Mouse (Mus musculus): ENCODE measurements around the gene 1700057G04Rik. TPM values are rescaled to one million over a fixed set of nuclear protein-coding genes. Genes with fewer than 3 reads are reported as not detected.
"Not testable (repeated sequence)": the region's sequence is repeated elsewhere in the genome, so short reads cannot be mapped to it uniquely, and the experiment has no call there.

1700057G04Rik gene
- total RNA-seq, 2 experiments from 2014 or later: not detected

DNA sequence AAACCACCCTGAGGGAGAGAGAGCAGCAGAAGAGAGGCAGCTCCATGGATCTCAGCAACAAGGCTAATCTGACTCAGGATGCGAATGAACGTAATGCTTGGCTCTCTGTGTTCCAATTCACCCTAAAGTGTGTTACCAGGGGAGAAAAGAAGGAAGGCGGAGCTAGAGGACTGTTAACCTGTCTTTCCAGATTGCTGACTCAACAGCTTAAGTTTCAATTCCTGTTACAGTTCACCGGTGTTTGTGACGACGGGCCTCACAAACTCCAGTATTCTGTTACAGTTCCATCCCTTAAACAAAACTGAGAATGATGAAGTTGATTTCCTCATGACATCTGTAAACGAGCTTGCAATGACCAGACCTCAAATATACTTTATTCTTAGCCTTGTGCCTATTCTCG is 4.1 kb upstream of the 1700057G04Rik start:
- no peak for DNase-seq

DNA sequence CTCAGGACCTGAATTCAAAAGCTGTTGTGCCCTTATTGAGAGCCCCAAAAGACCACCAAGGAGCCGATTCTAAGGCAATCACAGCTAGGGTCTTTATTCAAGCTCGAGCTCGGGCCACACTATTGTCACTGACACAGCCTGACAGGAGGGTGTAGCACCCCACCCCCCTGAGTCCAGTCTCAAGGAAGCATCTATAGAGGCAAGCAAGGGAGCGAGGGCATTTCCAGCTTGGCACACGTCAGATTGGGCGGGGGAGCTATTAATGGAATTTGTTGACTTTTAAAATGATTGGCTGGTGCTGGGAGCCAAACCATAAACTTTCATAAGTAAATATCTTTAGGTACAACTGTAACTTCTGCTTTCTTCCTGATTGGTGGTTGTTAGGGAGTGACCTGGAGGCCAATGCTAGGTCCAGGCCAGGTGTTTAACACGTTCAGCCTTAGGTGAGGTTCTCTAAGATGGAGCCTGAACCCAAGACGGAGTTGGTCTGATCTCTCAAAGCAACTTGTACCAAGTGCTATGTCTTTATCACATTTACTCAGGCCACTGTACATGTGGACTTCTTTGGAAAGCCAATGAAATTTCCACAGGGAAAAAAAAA is 3.5 kb upstream of the 1700057G04Rik start:
- DNase-seq: no peak

DNA sequence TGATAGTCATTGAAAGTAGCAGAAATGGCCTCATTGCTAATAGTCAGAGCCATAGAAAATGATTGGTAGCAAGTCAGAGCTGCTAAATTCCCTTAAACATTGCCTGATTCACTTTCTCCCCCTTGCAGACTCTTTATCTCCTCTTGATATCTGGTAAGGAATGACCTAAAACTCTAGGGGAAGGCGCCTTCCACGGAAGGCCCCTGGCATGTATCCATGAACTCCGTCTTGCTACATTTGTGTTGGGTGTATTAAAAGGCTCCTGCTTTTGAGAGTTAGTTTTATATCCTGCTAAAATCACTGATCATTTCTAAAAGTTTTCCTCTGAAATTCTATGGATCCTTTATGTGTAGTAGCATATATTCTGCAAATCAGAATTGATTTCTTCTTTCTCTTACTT is 7.6 kb downstream of the 1700057G04Rik start:
- no peak for DNase-seq

DNA sequence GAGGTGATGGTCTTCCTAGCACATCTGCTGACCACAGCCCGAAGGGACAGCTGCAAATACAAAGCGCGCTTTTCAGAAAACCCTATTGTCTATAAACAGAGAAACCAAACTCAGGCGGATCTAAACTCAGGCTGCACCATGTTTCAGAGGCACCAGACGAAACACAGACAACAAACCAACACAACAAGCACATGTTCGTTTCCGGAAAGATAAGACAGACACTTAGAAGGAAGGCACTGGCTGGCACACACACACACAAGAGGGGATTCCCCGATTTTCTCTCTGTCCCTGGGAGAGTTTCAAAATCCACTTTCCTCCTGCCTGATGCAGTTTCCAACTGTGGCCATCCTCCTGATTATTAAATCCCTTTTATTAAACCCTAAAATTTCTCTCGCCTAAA is 16.8 kb downstream of the 1700057G04Rik start:
- DNase-seq: not testable (repeated sequence)

DNA sequence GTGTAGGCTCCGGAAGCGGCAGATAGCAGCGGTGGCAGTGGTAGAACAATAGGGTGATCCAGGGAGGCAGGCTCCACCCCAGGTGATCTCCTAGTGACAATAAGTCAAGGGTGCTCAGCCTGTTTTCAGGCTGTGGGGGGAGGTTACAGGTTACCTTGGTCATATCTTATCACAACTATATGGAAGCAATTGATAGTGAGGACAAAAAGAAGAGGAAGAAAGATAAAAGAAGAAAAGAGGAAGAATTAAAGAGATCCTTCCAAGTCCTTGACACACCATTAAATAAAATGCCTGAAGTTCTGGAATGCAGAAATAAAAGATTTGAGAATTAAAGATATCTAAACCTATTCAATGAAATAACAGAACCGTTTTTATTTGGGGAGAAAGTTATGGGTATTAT is 17.6 kb downstream of the 1700057G04Rik start:
- DNase-seq: no peak

DNA sequence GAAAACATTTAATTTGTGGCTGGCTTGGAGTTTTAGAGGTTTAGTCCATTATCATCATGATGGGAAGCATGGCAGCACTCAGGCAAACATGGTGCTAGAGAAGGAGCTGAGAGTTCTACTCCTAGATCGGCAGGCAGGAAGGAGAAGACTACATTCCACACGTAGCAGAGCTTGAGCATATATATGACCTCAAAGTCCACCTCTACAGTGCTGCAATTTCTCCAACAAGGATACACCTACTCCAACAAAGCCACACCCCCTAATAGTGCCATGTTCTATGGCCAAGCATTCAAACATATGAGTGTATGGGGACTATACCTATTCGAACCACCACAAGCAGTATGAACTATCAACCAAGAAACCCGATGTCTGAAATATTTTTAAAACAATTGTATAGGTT is 22.2 kb downstream of the 1700057G04Rik start:
- no peak for DNase-seq

DNA sequence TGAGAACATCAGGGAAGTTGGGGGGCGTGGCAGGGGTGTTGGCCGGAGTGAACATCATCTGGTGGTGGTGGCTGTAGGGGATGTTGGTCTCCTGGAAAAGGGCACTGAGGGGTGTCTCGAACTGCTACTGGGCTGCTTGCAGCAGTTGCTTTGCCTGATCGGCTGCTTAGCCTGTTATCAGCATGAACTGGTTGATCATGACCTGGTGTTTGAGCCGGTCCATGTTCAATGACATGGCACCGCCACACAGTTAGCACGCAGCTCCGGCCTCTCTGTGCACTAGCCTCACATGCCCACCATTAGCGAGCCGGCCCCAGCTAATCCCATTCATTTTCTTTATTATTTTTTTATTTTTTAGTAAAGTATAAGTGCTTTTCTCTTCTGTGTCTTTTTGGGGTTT is 25.7 kb downstream of the 1700057G04Rik start:
- DNase-seq: no peak

DNA sequence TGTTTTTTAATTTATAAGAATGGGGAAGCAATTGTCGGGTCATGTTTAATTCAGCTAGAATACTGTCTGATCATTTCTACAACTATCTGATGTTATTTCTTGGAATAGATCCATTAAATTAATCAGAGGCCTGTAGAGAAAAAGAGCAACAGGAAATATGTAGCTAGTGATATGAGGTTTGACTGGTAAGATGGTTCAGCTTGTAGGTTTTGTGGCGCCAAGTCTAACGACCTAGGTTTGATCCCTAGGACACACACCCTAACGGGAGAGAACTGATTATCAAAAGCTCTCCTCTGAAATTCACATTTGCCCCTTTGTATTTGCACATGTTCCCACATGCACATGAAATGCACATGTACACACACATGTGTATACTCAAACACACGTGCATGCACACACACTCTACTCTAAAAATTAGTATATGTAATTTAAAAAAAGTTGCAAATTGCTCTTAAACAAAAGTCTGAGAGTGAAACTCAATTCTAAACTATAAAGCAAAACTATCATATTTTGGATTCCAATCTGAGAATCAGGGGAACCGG is 26.2 kb downstream of the 1700057G04Rik start:
- DNase-seq: no peak

DNA sequence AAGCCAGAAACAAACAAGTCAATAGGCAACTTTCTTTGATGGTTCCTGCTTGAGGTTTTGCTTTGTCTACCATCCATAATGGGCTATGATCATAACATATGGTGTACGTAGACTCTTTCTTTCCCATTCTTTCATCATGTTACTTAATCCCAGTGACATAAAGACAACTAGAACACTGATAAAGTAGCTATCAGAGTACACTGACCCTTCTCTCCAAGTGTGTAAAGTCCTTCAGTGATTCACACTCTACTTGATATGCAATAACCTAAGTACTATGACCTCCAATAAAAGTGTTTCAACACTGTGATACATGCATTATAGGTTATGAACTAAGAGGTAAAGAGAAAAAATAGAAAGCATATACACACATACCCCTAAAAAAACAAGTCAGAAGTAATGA is 27.9 kb downstream of the 1700057G04Rik start:
- no peak for DNase-seq

DNA sequence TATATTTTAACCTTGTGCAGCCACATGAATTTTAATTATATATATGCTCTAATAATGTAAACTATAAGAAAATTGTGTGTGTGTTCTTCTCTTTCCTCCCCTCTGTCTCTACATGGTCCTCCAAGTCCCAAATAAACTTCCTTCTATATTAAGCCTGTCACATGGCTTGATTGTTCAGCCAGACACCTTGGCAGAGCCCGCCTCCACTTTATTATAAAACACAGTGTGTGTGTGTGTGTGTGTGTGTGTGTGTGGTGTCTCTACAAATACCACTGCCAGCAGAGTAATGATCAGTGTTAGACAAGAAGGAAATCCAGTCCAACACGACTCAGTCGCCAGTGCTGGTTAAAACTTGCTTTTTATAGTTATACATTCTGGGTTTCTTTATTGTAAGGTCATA is 28.5 kb downstream of the 1700057G04Rik start:
- DNase-seq: peak; percentile 45

DNA sequence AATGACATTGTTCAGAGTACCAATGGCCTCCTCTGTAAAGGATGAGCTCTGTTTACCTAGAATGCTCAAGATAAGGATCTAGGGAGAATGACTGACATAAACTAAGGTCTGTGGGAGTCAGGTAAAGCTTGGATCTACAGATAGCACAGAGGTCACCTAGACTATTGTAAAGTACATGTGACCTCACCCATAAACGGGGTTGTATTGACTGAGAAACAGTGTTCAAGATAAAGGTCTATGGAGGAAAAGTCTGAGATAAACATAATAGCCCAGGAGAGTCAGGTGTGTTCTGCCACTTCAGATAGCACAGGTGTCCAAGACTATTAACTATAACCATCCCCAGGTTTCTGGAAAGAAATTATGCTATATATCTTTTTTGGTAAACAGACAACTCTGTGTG is 29.8 kb downstream of the 1700057G04Rik start:
- no peak for DNase-seq

DNA sequence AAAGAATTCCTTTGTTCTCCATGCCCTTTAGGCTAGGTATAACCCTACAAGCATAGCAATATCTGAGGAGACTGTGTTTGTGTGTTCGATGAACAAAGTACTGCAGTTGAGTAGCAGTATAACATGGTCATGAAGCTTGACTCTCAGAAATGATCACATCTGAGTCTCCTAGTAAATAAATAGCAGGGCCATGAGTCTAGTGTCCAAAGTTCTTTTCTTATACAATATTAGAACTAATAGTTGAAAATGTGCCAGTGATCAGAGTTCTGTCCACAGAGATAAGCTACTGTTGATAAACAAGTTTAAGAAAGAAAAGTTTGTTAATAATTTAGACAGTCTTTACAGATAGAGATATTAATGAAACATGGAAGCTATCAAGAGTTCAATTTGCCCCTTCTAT is 42.7 kb downstream of the 1700057G04Rik start:
- no peak for DNase-seq

DNA sequence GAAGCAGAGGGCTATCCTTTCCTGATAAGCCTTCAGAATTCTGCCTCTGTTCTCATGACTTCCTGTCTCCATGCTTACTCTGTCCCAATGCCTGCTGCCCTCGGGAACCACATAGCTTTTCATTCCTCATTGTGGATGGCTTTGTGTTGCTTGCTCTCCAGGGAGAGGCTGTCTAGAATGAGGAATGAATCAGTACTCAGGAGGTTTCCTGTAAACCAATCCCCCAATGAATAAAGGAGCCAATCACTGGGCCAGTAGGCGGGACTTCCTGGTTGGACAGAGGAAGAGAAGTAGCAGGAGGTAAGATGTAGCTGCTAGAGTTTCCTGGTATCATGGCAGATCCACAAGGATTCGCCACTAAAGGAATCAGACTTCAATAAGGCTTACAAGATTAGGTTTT is 44.1 kb downstream of the 1700057G04Rik start:
- DNase-seq: peak; percentile 12

DNA sequence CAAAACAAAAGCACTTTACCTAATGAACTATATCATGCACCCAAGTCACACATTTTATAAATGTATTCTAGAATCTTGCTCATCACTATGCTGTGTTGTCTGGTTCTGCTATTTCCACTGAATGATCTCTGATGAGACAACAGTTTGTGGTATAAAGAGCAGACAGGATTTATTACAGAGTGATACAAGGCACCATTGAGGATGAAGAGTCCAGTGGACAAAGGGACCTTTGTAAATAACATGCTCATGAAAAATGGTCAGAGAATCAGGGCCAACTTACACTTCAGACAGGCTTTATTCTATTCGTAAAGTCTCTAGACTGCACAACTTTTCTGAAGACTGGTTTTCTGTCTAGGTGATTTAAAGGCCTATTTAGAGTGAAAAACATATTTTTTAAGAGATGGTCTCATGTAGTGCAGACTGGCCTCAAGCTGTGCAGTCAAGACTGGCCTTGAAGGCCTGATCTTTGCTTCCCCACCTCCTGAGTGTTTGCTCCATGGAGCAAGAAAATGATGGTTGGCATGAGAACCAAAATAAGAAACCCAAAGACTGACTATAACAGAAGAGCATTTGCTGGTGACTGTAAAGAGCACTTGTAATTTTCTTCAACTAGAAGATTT is 51.6 kb downstream of the 1700057G04Rik start:
- no peak for DNase-seq

DNA sequence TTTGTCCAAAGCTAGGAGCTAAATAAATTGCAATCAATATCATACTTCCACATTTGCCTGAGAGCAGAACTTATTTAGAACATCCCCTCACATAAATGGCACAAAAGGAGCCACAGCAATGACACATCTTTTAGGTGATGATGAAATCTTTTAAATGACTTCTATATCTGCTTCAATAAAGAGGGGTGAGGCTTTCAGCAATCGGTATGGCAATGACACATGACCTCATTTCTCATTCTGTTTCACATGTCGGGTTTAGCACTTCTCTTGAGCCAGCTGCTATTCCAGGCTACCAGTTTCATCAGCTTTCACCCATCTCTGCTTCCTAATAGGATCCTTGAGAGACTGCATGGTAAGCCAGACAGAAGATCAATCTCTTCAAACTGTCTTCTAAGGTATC is 54.3 kb downstream of the 1700057G04Rik start:
- DNase-seq: no peak

DNA sequence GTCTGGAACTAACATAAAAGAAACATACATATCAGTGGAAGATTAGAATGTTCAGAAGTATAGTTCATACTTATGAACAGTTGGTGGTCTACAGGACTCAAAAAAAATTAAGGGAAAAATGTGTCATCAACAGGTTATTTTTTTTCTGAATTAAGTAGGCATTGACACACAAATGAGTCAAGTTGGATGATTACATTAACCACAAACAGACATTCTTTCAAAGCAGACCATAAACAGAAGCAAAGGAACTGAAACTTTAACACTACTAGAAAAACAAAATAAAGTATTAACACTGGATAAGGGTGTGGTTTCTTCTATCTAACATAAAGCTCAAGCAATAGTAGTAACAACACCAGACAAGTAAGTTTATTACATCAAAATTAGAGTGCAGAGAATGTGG is 59.7 kb downstream of the 1700057G04Rik start:
- DNase-seq: no peak

DNA sequence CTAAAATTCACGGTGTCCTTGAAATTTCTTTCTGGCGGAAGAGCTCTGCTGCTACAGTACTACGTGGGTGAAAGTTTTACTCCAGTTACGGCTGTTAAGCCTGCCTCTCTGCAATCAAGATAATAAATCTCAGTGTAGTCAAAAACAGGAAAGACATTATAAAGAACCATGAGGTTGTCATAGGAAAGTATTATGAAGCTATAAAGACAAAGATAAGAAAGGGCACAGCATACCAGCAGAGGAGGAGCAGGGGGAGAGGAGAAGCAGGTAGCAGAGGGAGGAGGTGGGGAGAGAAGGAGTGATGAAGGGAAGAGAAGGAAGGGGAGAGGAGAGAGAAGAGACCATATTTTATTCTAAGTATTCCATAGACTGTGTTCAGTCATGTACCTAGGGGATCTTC is 64.7 kb downstream of the 1700057G04Rik start:
- DNase-seq: no peak

DNA sequence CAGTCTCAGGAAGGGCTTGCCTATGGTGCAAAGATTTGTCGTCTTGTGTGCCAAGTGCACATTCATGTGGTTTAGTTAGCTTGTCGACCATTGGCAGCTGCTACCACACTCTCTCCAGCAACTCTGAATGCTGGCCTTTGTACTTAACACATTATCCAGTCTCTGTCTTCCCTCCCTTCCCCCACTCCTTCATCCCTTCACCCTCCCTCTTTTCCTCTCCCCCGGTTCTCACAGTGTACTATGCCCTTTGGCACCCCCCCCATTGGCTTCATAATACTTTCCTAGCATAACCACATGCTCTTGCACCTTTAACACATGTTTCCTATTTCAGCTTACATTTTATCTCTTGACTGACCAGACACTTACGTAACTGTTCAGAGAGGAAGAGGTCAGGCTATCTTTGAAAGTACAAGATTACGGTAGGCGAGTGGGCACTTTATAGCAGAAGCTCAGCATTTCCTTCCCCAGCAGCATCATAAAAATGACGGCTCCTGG is 65.6 kb downstream of the 1700057G04Rik start:
- peak; percentile 20 for DNase-seq

DNA sequence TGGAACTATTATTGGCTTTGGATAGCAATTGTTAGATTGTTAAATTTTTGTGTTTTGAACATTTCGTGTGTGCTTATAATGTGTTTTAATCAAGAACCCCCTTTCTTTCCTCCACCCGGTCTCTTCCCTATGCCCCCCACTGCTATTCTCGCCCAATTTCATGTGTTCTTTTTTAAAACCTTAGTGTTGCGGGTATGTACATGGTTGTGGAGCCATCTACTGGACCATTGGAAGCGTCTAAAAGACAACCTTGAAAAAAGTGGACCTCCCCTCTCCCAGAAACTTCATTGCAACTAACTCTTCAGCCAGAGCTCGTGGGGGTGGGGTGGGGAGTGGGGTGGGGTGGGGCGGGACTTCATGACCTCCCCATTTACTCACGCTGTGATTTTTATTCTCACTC is 66.2 kb downstream of the 1700057G04Rik start:
- no peak for DNase-seq

DNA sequence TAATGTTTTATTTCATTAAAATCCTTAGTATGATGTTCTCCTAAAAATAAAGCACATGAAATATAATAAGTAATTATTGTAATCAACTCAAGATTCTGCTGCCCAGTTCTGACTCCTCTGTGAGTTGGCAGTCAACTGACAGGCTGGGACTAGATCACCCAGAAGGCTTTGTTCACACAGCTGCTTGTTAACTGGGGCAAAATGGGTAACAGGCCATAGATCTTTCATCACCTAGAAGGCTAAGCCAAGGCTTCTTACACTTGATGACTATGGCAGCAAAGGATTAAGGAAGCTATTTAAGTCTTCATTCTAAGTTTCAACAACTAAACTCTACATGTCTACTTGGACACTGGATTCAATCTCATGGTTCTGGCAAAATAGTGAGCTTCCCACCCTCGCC is 68.8 kb downstream of the 1700057G04Rik start:
- peak; percentile 14 for DNase-seq

DNA sequence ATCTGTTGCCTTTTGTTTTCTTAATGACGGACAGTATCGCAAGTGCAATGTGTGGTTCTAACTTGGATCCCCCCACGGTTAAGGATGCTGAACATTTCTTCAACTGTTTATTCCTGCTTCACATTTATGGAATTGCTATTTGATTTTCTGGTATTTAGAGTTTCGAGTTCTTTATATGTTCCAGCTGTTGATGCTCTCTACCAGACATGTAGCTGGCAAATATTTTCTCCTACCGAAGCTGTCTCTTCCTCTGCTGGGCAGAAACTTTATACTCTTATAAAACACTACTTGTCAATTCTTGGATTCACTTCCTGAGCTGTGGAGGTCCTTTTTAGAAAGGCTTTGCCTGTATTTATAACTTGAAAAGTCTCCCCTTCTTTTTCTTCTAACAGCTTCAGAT is 70.1 kb downstream of the 1700057G04Rik start:
- no peak for DNase-seq

DNA sequence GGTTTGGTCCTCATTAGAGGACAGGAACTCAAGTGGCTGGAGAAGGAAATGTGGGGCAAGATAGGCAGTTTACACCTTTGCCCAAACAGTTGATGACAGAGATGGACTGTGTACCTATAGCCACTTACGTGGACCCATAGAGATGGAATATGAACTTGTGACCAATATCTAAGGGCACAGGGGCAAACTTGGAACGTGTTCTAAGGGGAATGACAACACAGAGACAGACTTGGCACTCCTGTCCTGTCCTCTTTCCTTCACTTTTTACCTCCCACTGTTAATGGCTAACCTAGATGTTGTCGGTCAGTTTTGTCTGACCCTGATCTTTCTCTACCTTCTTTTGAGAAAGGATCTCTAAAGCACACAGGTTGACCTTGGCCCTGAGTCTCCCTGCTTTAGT is 74.2 kb downstream of the 1700057G04Rik start:
- DNase-seq: no peak

DNA sequence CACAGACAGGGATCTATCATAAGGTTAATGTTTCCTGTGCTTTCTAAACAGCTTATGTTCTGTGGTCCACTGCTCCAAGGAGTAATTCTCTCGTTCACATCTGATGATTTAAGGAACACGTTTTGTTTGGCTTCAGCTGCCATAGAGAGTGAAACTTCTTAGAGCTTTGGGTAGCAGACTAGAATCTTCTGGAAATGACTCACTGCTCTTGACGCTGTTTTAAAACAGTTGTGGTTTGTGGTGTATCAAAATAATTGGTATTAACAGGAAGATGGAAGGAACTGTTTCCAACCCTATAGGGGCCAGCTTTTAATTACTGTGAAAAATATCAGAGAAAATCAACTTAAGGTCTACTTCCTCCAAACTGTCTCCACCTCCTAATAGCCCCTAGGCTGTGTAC is 75.2 kb downstream of the 1700057G04Rik start:
- DNase-seq: no peak

DNA sequence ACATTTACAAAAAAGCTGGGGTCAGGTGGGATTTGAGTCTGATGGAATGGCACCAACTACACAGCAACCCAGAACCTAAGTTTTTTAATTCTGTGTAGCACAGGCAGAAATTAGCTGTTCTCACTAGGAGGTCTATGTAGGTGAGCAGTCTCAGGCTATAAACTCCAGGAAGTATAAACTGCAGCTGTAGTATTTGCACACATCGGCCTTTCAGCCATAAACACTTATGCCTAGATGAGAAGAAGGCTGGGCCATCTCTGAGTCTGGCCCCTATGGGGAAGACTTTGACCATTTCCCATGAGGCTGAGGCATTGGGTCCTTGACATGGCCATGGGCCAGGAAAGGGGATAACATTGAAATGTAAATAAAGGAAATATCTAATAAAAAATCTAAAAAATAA is 76.7 kb downstream of the 1700057G04Rik start:
- DNase-seq: no peak
